Mouse (Mus musculus): ENCODE results near the gene Ddx55.
"Not testable (repeated sequence)": the region's sequence is repeated elsewhere in the genome, so short reads cannot be mapped to it uniquely, and the experiment has no call there.

Gene Ddx55

GRCm38 (mm10) chr5:124598224-124599174, 45.8 kb downstream of the Ddx55 start:
- in situ Hi-C loops (cut with MboI; ENCODE audit: low pct_unique_long_range_greater_than_20kb in 1 of 2, low sequenced_read_pairs in 2 of 2, unreplicated experiment in 1 of 2), result no loop called here

GRCm38 (mm10) chr5:124599726-124600125, 47.1 kb downstream of the Ddx55 start:
- in situ Hi-C loops (cut with MboI; ENCODE audit: low pct_unique_long_range_greater_than_20kb in 1 of 2, low sequenced_read_pairs in 2 of 2, unreplicated experiment in 1 of 2), result not testable (repeated sequence)

GRCm38 (mm10) chr5:124602349-124602748, 49.7 kb downstream of the Ddx55 start:
- in situ Hi-C loops (cut with MboI; ENCODE audit: low pct_unique_long_range_greater_than_20kb in 1 of 2, low sequenced_read_pairs in 2 of 2, unreplicated experiment in 1 of 2), result no loop called here

GRCm38 (mm10) chr5:124604296-124604695, 51.6 kb downstream of the Ddx55 start:
- in situ Hi-C loops (cut with MboI; ENCODE audit: low pct_unique_long_range_greater_than_20kb in 1 of 2, low sequenced_read_pairs in 2 of 2, unreplicated experiment in 1 of 2), result no loop called here

GRCm38 (mm10) chr5:124605041-124605622, 52.5 kb downstream of the Ddx55 start:
- in situ Hi-C loops (cut with MboI; ENCODE audit: low pct_unique_long_range_greater_than_20kb in 1 of 2, low sequenced_read_pairs in 2 of 2, unreplicated experiment in 1 of 2), result no loop called here

GRCm38 (mm10) chr5:124610965-124611364, 58.3 kb downstream of the Ddx55 start:
- in situ Hi-C loops (cut with MboI; ENCODE audit: low pct_unique_long_range_greater_than_20kb in 1 of 2, low sequenced_read_pairs in 2 of 2, unreplicated experiment in 1 of 2), result no loop called here

- in situ Hi-C loops (cut with MboI; ENCODE audit: low pct_unique_long_range_greater_than_20kb in 1 of 2, low sequenced_read_pairs in 2 of 2, unreplicated experiment in 1 of 2), result no loop called here
Observed at GRCm38 (mm10) chr5:124614709-124615108, 62.0 kb downstream of the Ddx55 start.

GRCm38 (mm10) chr5:124618711-124619110, 66.0 kb downstream of the Ddx55 start:
- in situ Hi-C loops (cut with MboI; ENCODE audit: low pct_unique_long_range_greater_than_20kb in 1 of 2, low sequenced_read_pairs in 2 of 2, unreplicated experiment in 1 of 2), result no loop called here

All from mouse embryonic stem cell (cell line).